Mouse (Mus musculus): ENCODE results near the gene Ropn1l.

The Ropn1l gene

GRCm38 (mm10) chr15:31400974-31401373 is 52.6 kb downstream of the Ropn1l start:
- no peak for TF ChIP-seq GATA4 (IDR thresholded peaks at IDR 0.05; ENCODE audit: insufficient replicate concordance, low read length)

- TF ChIP-seq GATA4 (IDR thresholded peaks at IDR 0.05; ENCODE audit: insufficient replicate concordance, low read length), result no peak
Observed at GRCm38 (mm10) chr15:31398769-31399168, 54.8 kb downstream of the Ropn1l start.

GRCm38 (mm10) chr15:31397379-31397778 is 56.2 kb downstream of the Ropn1l start:
- TF ChIP-seq GATA4 (IDR thresholded peaks at IDR 0.05; ENCODE audit: insufficient replicate concordance, low read length), result no peak

GRCm38 (mm10) chr15:31396755-31397154 is 56.8 kb downstream of the Ropn1l start:
- TF ChIP-seq GATA4 (IDR thresholded peaks at IDR 0.05; ENCODE audit: insufficient replicate concordance, low read length), result no peak

GRCm38 (mm10) chr15:31395986-31396385 is 57.6 kb downstream of the Ropn1l start:
- no peak for TF ChIP-seq GATA4 (IDR thresholded peaks at IDR 0.05; ENCODE audit: insufficient replicate concordance, low read length)

GRCm38 (mm10) chr15:31393402-31393801 is 60.1 kb downstream of the Ropn1l start:
- no peak for TF ChIP-seq GATA4 (IDR thresholded peaks at IDR 0.05; ENCODE audit: insufficient replicate concordance, low read length)

- no peak for TF ChIP-seq GATA4 (IDR thresholded peaks at IDR 0.05; ENCODE audit: insufficient replicate concordance, low read length)
Observed at GRCm38 (mm10) chr15:31392705-31393104, 60.8 kb downstream of the Ropn1l start.

- TF ChIP-seq GATA4 (IDR thresholded peaks at IDR 0.05; ENCODE audit: insufficient replicate concordance, low read length), result no peak
Observed at GRCm38 (mm10) chr15:31392135-31392534, 61.4 kb downstream of the Ropn1l start.
